In the genomic region with DNA sequence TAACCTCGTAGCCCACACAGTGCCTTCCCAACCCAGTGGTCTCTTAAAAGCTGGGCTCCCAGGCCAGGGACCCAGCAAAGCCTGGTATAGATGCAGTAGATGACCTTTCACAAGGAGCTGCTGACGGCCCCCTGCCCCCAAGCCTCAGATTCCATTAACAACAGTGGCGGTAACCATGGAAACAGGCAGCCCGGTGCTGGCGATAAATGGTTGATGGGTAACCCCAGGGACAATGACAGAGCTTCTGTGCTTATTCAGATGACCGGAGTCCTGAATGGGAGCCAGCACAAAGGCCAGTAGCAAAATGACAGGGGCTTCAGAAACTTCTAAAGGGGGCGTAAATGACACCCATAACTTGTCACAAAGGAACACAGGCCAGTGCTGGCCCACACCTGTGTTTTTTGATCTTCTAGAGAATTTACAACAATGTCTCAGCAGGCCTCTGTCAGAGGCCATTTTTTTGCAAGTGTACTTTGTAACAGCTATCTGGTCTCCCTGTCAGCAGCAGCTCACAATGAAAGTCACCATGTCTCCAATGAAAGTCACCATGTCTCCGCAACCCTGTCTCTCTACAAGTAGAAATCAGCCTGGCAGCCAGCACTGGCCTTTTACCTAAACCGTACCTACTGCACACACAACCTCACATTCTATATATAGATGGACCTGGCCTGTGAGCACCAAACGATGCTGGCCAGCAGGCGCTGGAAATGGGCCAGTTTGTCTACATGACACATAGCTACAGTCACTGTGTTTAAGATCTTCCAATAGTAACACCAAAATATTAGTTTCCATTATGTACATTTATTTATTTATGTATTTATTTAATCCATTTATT, we compare ENCODE assay signal across 8 mouse cellular contexts. TPM values are rescaled to one million over a fixed set of nuclear protein-coding genes. Genes with fewer than 3 reads are reported as not detected.
A peak's percentile ranks its signal among the peaks of the same experiment; 100 is the strongest.
DNase-seq lines count a peak whose midpoint lies in the region; ATAC-seq lines count a peak whose summit lies in the region.

No protein-coding gene starts in this region.

- WGBS in heart, embryonic 14.5 days: 18% methylated on average over 11 of the region's 11 CpGs
- WGBS in midbrain, embryonic 16.5 days: 8% methylated on average over 11 of the region's 11 CpGs
- 37% methylated on average over 11 of the region's 11 CpGs for WGBS in liver, embryonic 11.5 days

- peak overlapping the region; percentile 78 to 85 for H3K27ac ChIP-seq in heart, embryonic 14.5 days (replicated peaks in 1 of 2; ENCODE audit: control insufficient read depth in 1 of 2, insufficient read depth in 1 of 2, low read depth in 2 of 2, low read length in 2 of 2)
- peak overlapping the region; percentile 83 for H3K27ac ChIP-seq in midbrain, embryonic 16.5 days (ENCODE audit: low read length)
- H3K27ac ChIP-seq in liver, embryonic 11.5 days (ENCODE audit: low read depth, low read length): no peak overlapping the region

- DNase-seq in embryo, embryonic 11 days: peak; percentile 87
- DNase-seq in urinary bladder, postnatal 36 days (ENCODE audit: low spot score in 2 of 2): no peak
- DNase-seq in adrenal gland, postnatal 36 days: no peak
- no peak for DNase-seq in liver, embryonic 11.5 days (ENCODE audit: low spot score)
- no peak for DNase-seq in kidney, adult 9 months

- no peak overlapping the region for H3K4me3 ChIP-seq in heart, embryonic 14.5 days (ENCODE audit: control insufficient read depth in 1 of 2, insufficient read depth in 1 of 2, low read depth in 1 of 2, low read length in 2 of 2)
- H3K4me3 ChIP-seq in midbrain, embryonic 16.5 days (ENCODE audit: low read depth, low read length): no peak overlapping the region
- no peak overlapping the region for H3K4me3 ChIP-seq in liver, embryonic 11.5 days (ENCODE audit: low read depth, low read length)

- no peaks in the 10 kb centered on the region for H3K27me3 ChIP-seq in heart, embryonic 14.5 days (ENCODE audit: control insufficient read depth, insufficient read depth, low read length)
- H3K27me3 ChIP-seq in midbrain, embryonic 16.5 days (ENCODE audit: control insufficient read depth, insufficient read depth, low read depth, low read length): no peaks in the 10 kb centered on the region
- no peaks in the 10 kb centered on the region for H3K27me3 ChIP-seq in liver, embryonic 11.5 days (replicated peaks; ENCODE audit: control insufficient read depth, insufficient read depth, low read length)

- H3K4me2 ChIP-seq in heart, embryonic 14.5 days (ENCODE audit: low read length): peak overlapping the region; percentile 31
- peak overlapping the region; percentile 24 for H3K4me2 ChIP-seq in midbrain, embryonic 16.5 days (ENCODE audit: low read length)
- H3K4me2 ChIP-seq in liver, embryonic 11.5 days: no peak overlapping the region

- H3K9me3 ChIP-seq in heart, embryonic 14.5 days (ENCODE audit: control insufficient read depth, low read length): no peaks in the 10 kb centered on the region
- H3K9me3 ChIP-seq in midbrain, embryonic 16.5 days (replicated peaks; ENCODE audit: control insufficient read depth, low read length, poor library complexity, severe bottlenecking): no peaks in the 10 kb centered on the region
- no peaks in the 10 kb centered on the region for H3K9me3 ChIP-seq in liver, embryonic 11.5 days (ENCODE audit: control insufficient read depth, low read length)

- H3K4me1 ChIP-seq in heart, embryonic 14.5 days (ENCODE audit: control insufficient read depth in 2 of 2, insufficient read depth in 2 of 2, low read length in 2 of 2): peaks cover 21 to 40% of the 10 kb centered on the region in 2 experiments
- peaks cover 19% of the 10 kb centered on the region for H3K4me1 ChIP-seq in midbrain, embryonic 16.5 days (ENCODE audit: control insufficient read depth, insufficient read depth, low read length)
- H3K4me1 ChIP-seq in liver, embryonic 11.5 days (replicated peaks; ENCODE audit: control insufficient read depth, insufficient read depth, low read length): no peaks in the 10 kb centered on the region

- peak overlapping the region; percentile 30; the same call in 1 of the 2 replicates for H3K9ac ChIP-seq in heart, embryonic 14.5 days (ENCODE audit: low read length)
- no peak overlapping the region; the same call in 1 of the 2 replicates for H3K9ac ChIP-seq in midbrain, embryonic 16.5 days (ENCODE audit: low read depth, low read length)
- no peak overlapping the region for H3K9ac ChIP-seq in liver, embryonic 11.5 days (ENCODE audit: low read depth, low read length)

- ATAC-seq in cerebellum, adult (ENCODE audit: insufficient number of reproducible peaks, low FRiP score, low TSS enrichment): peak; percentile 49
- ATAC-seq in heart, embryonic 14.5 days (ENCODE audit: insufficient number of reproducible peaks, insufficient read depth, low FRiP score, low read depth): peak; percentile 35; the same call in 1 of the 2 replicates
- ATAC-seq in midbrain, embryonic 16.5 days: peak; percentile 75
- no peak for ATAC-seq in liver, embryonic 11.5 days (replicated peaks; ENCODE audit: low FRiP score)

- H3K36me3 ChIP-seq in heart, embryonic 14.5 days (ENCODE audit: control insufficient read depth, insufficient read depth, low read length): no peaks in the 10 kb centered on the region
- no peaks in the 10 kb centered on the region for H3K36me3 ChIP-seq in midbrain, embryonic 16.5 days (ENCODE audit: control insufficient read depth, insufficient read depth, low read length)
- H3K36me3 ChIP-seq in liver, embryonic 11.5 days (ENCODE audit: control insufficient read depth, insufficient read depth, low read length): no peaks in the 10 kb centered on the region

RNA-seq across cellular contexts. Expression of a gene that starts 27.7 kb away (rescaled TPM):
- polyA plus RNA-seq in heart, embryonic 14.5 days (2014; fragmentation: Nextera tagmentation; extraction: Ambion mirVana): 2.8 and 3.1 TPM in 2 replicates
- 1.1 and 1.3 TPM in 2 replicates for polyA plus RNA-seq in midbrain, embryonic 16.5 days (2015; fragmentation: Nextera tagmentation; extraction: Ambion mirVana)
- total RNA-seq in adrenal gland, postnatal 36 days (2021): 1 to 10 TPM; 5.1 to 6.3 TPM
- 0.53 and 1.4 TPM in 2 replicates for polyA plus RNA-seq in liver, embryonic 11.5 days (2014; fragmentation: Nextera tagmentation; extraction: Ambion mirVana)

RNA-seq across cellular contexts. Expression of a gene that starts 51.6 kb away (rescaled TPM):
- 9.7 and 10.9 TPM in 2 replicates for polyA plus RNA-seq in heart, embryonic 14.5 days (2014; fragmentation: Nextera tagmentation; extraction: Ambion mirVana)
- 36.0 and 36.7 TPM in 2 replicates for polyA plus RNA-seq in midbrain, embryonic 16.5 days (2015; fragmentation: Nextera tagmentation; extraction: Ambion mirVana)
- total RNA-seq in adrenal gland, postnatal 36 days (2021): 10 to 100 TPM; 13.9 to 18.7 TPM
- 12.6 and 13.9 TPM in 2 replicates for polyA plus RNA-seq in liver, embryonic 11.5 days (2014; fragmentation: Nextera tagmentation; extraction: Ambion mirVana)
